In the genomic region with DNA sequence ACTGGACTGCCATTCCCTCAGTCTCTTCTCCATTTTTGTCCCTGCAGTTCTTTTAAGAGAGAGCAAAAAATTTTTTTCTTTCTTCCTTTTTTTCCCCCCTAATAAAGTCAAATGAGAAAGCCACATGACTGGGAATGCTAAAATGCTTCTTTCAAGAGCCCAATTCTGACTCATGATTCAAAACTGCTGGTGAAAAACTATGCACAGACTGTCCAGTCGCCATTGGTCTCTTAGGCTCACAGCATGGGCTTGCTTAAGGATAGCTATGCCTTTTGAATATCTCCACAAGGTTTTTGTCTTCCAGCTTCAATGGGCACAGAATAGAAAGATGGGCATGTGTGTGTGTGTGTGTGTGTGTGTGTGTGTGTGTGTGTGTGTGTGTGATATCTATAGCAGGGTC, we compare ENCODE assay signal across 21 mouse cellular contexts.
"Had no signal": no experiment of that assay in that cellular context is flagged by ENCODE, and none has a peak within 500 bp of the region (broad histone marks: within the 10 kb centered on the region; RNA-seq: fewer than 3 reads in every experiment).

No protein-coding gene starts in this region.

- H3K36me3 ChIP-seq: stomach, embryonic 15.5 days had no signal

- H3K4me2 ChIP-seq: limb, embryonic 13.5 days; liver, embryonic 12.5 days; liver, embryonic 15.5 days; lung, embryonic 15.5 days; midbrain, embryonic 13.5 days; stomach, embryonic 15.5 days had no signal

- H3K27me3 ChIP-seq: limb, embryonic 13.5 days; liver, embryonic 12.5 days; liver, embryonic 15.5 days; lung, embryonic 15.5 days; midbrain, embryonic 13.5 days; stomach, embryonic 15.5 days had no signal

- ATAC-seq: liver, embryonic 12.5 days; midbrain, embryonic 16.5 days had no signal

- H3K4me3 ChIP-seq: layer of hippocampus, adult 2 months; limb, embryonic 10.5 days; limb, embryonic 13.5 days; liver, embryonic 12.5 days; liver, embryonic 15.5 days; lung, embryonic 15.5 days; megakaryocyte, embryonic 14.5 days; midbrain, embryonic 10.5 days; midbrain, embryonic 13.5 days; stomach, embryonic 15.5 days had no signal

- DNase-seq: kidney, postnatal 25 days; layer of hippocampus, adult 9-11 months; liver; lung, adult 18-20 months; lung, postnatal 10 days; lung, postnatal 36 days; right cerebral cortex, adult 18-20 months; right cerebral cortex, postnatal 14 days; spleen, adult 18-20 months; thymus, postnatal 25 days had no signal
